Mouse (Mus musculus) heart, postnatal 36 days (tissue): ENCODE data around the gene Nes. TPM values are rescaled to one million over a fixed set of nuclear protein-coding genes. Genes with fewer than 3 reads are reported as not detected.
A peak's percentile ranks its signal among the peaks of the same experiment; 100 is the strongest.

Experiments used
- DNase-seq, 2 experiments: peaks; one replicate each; pipeline ENCODE4 v3.0.0; 2021 to 2022
- intact Hi-C: fragments of 180-260 bp; cut with DNase I; formaldehyde crosslinking; loops from one replicate; pipeline ENCODE4 v1.15.1; 2025
- total RNA-seq, 2 experiments: library from RNA; stranded (reverse); gene quantifications; 2 replicates each; pipeline ENCODE4 v1.2.3; 2021

Nes gene
- total RNA-seq, 2 experiments from 2014 or later: 18.7 to 22.7 TPM

- intact Hi-C loops: no loop called here
Observed at GRCm38 (mm10) chr3:87949266-87949954, 21.5 kb upstream of the Nes start.

GRCm38 (mm10) chr3:87949955-87950515, 20.8 kb upstream of the Nes start:
- no peak for DNase-seq
- intact Hi-C loops: no loop called here

More at GRCm38 (mm10) chr3:87949266-87949954, 21.5 kb upstream of the Nes start:
- no peak for DNase-seq

- intact Hi-C loops: no loop called here
- no peak for DNase-seq
Observed at GRCm38 (mm10) chr3:87951946-87952345, 18.9 kb upstream of the Nes start.

GRCm38 (mm10) chr3:87952440-87952839, 18.4 kb upstream of the Nes start:
- DNase-seq: no peak
- intact Hi-C loops: no loop called here

- DNase-seq: no peak
- intact Hi-C loops: no loop called here
Observed at GRCm38 (mm10) chr3:87958056-87958455, 12.8 kb upstream of the Nes start.

GRCm38 (mm10) chr3:87958476-87958875, 12.4 kb upstream of the Nes start:
- intact Hi-C loops: no loop called here
- DNase-seq: no peak

GRCm38 (mm10) chr3:87958967-87959366, 11.9 kb upstream of the Nes start:
- intact Hi-C loops: no loop called here
- DNase-seq: no peak

- no peak for DNase-seq
- intact Hi-C loops: no loop called here
Observed at GRCm38 (mm10) chr3:87959371-87959770, 11.5 kb upstream of the Nes start.

GRCm38 (mm10) chr3:87960191-87960585, 10.7 kb upstream of the Nes start:
- no peak for DNase-seq
- intact Hi-C loops: no loop called here

GRCm38 (mm10) chr3:87960586-87961191, 10.2 kb upstream of the Nes start:
- intact Hi-C loops: loop anchor here (1.0 kb wide), 1 partner anchor 25 kb away; no protein-coding TSS in a partner anchor

GRCm38 (mm10) chr3:87970184-87970938, 517 bp upstream of the Nes start:
- peak; percentile 67 to 78 for DNase-seq
- intact Hi-C loops: loop anchor here (1.0 kb wide), 2 partner anchors 12 to 17 kb away; no protein-coding TSS in a partner anchor

More at GRCm38 (mm10) chr3:87960586-87961191, 10.2 kb upstream of the Nes start:
- DNase-seq: peak; percentile 84 to 87

- DNase-seq: no peak
Observed at GRCm38 (mm10) chr3:87971489-87972202, 768 bp downstream of the Nes start.

GRCm38 (mm10) chr3:87972203-87972664, 1.4 kb downstream of the Nes start:
- intact Hi-C loops: no loop called here
- DNase-seq: no peak

More at GRCm38 (mm10) chr3:87971489-87972202, 768 bp downstream of the Nes start:
- intact Hi-C loops: no loop called here

GRCm38 (mm10) chr3:87972776-87973175, 1.9 kb downstream of the Nes start:
- no peak for DNase-seq
- intact Hi-C loops: no loop called here

GRCm38 (mm10) chr3:87973593-87974380, 2.9 kb downstream of the Nes start:
- no peak for DNase-seq
- intact Hi-C loops: no loop called here

- intact Hi-C loops: no loop called here
Observed at GRCm38 (mm10) chr3:87974381-87974987, 3.6 kb downstream of the Nes start.

GRCm38 (mm10) chr3:87979493-87979892, 8.6 kb downstream of the Nes start:
- DNase-seq: no peak
- intact Hi-C loops: no loop called here

More at GRCm38 (mm10) chr3:87974381-87974987, 3.6 kb downstream of the Nes start:
- DNase-seq: peak; percentile 42 to 49

- DNase-seq: no peak
- intact Hi-C loops: loop anchor here (5.0 kb wide), 1 partner anchor 157 kb away; no protein-coding TSS in a partner anchor
Observed at GRCm38 (mm10) chr3:87980085-87980484, 9.2 kb downstream of the Nes start.

- DNase-seq: no peak
- intact Hi-C loops: loop anchor here (5.0 kb wide), 1 partner anchor 157 kb away; no protein-coding TSS in a partner anchor
Observed at GRCm38 (mm10) chr3:87980728-87981127, 9.8 kb downstream of the Nes start.
